Mouse (Mus musculus): ENCODE results near the gene Smyd3. TPM values are rescaled to one million over a fixed set of nuclear protein-coding genes. Genes with fewer than 3 reads are reported as not detected.

The Smyd3 gene
- 14.9 and 16.8 TPM in 2 replicates for polyA plus RNA-seq (2012; rRNA removed)

GRCm38 (mm10) chr1:179517713-179518465 lies at the start of gene Smyd3:
TSS of gene Smyd3 (minus strand) at chr1:179518041.
- DNase-seq (ENCODE audit: extremely low spot score in 1 of 2, low spot score in 1 of 2) = peak; percentile 59 to 91

- DNase-seq (ENCODE audit: extremely low spot score in 1 of 2, low spot score in 1 of 2) = no peak
Measured at GRCm38 (mm10) chr1:179567558-179567957, 49.7 kb upstream of the Smyd3 start.

- no peak for DNase-seq (ENCODE audit: extremely low spot score in 1 of 2, low spot score in 1 of 2)
Measured at GRCm38 (mm10) chr1:179563926-179564325, 46.1 kb upstream of the Smyd3 start.

- DNase-seq (ENCODE audit: extremely low spot score in 1 of 2, low spot score in 1 of 2) = no peak
Measured at GRCm38 (mm10) chr1:179563211-179563610, 45.4 kb upstream of the Smyd3 start.

- DNase-seq (ENCODE audit: extremely low spot score in 1 of 2, low spot score in 1 of 2) = no peak
Measured at GRCm38 (mm10) chr1:179560845-179561430, 43.1 kb upstream of the Smyd3 start.

- DNase-seq (ENCODE audit: extremely low spot score in 1 of 2, low spot score in 1 of 2) = no peak
Measured at GRCm38 (mm10) chr1:179559446-179560194, 41.8 kb upstream of the Smyd3 start.

- DNase-seq (ENCODE audit: extremely low spot score in 1 of 2, low spot score in 1 of 2) = no peak
Measured at GRCm38 (mm10) chr1:179556921-179557320, 39.1 kb upstream of the Smyd3 start.

GRCm38 (mm10) chr1:179553949-179554347 lies 36.1 kb upstream of the Smyd3 start:
- no peak for DNase-seq (ENCODE audit: extremely low spot score in 1 of 2, low spot score in 1 of 2)

GRCm38 (mm10) chr1:179553197-179553948 lies 35.5 kb upstream of the Smyd3 start:
- no peak for DNase-seq (ENCODE audit: extremely low spot score in 1 of 2, low spot score in 1 of 2)

- no peak for DNase-seq (ENCODE audit: extremely low spot score in 1 of 2, low spot score in 1 of 2)
Measured at GRCm38 (mm10) chr1:179552751-179553150, 34.9 kb upstream of the Smyd3 start.

GRCm38 (mm10) chr1:179551921-179552320 lies 34.1 kb upstream of the Smyd3 start:
- DNase-seq (ENCODE audit: extremely low spot score in 1 of 2, low spot score in 1 of 2) = no peak

- DNase-seq (ENCODE audit: extremely low spot score in 1 of 2, low spot score in 1 of 2) = no peak
Measured at GRCm38 (mm10) chr1:179551336-179551735, 33.5 kb upstream of the Smyd3 start.

- no peak for DNase-seq (ENCODE audit: extremely low spot score in 1 of 2, low spot score in 1 of 2)
Measured at GRCm38 (mm10) chr1:179548996-179549752, 31.3 kb upstream of the Smyd3 start.

- DNase-seq (ENCODE audit: extremely low spot score in 1 of 2, low spot score in 1 of 2) = no peak
Measured at GRCm38 (mm10) chr1:179548220-179548619, 30.4 kb upstream of the Smyd3 start.

- DNase-seq (ENCODE audit: extremely low spot score in 1 of 2, low spot score in 1 of 2) = peak in 1 of 2 experiments; percentile 29
Measured at GRCm38 (mm10) chr1:179547176-179547575, 29.3 kb upstream of the Smyd3 start.

- peak; percentile 14 to 59 for DNase-seq (ENCODE audit: extremely low spot score in 1 of 2, low spot score in 1 of 2)
Measured at GRCm38 (mm10) chr1:179546551-179546917, 28.7 kb upstream of the Smyd3 start.

GRCm38 (mm10) chr1:179545768-179546550 lies 28.1 kb upstream of the Smyd3 start, which contains the start of the genes Tfb2m and Cnst:
TSS of gene Tfb2m (minus strand) at chr1:179546267.
TSS of gene Cnst (plus strand) at chr1:179546370.
- DNase-seq (ENCODE audit: extremely low spot score in 1 of 2, low spot score in 1 of 2) = peak; percentile 96 to 98

GRCm38 (mm10) chr1:179541502-179541901 lies 23.7 kb upstream of the Smyd3 start:
- peak in 1 of 2 experiments; percentile 20 for DNase-seq (ENCODE audit: extremely low spot score in 1 of 2, low spot score in 1 of 2)

GRCm38 (mm10) chr1:179539887-179540286 lies 22.0 kb upstream of the Smyd3 start:
- no peak for DNase-seq (ENCODE audit: extremely low spot score in 1 of 2, low spot score in 1 of 2)

All from frontal cortex, adult 2 months (tissue).